Comparison of ENCODE assay signal across 8 mouse cellular contexts in the genomic region with DNA sequence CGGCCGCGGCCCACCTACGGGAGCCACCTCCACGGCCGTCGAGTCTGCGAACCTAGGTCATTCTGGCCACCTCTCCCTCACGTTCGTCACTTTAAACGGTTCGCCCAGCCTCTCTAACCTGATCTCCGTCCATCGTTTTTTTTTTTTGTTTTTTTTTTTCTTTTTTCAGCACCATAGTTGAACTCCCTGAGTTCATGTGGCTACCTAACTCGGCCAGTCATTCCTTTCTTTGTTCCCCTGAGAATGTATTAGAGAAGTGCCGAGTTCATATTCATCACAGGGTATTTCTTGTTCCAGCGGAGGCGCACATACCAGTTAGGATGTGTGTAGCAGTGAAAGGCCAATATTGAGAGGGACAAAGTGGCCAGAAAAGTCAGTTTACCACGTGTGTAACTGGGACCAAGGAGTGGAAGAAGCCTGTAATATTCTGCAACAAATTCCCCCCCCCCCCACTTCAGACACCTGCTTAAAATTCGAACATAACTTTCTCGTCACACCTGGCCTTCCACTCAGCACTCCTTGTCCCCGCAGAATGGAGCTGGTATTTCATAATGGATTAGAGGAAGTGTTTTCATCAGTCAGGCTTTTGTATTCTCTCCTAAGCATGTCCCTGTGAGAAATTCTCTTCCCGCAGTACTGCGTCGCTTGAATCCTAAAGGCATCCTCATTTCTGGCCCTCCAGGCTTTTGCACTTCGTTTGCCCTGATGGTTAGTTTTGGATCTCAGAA. TPM values are rescaled to one million over a fixed set of nuclear protein-coding genes. Genes with fewer than 3 reads are reported as not detected.
A peak's percentile ranks its signal among the peaks of the same experiment; 100 is the strongest.
DNase-seq lines count a peak whose midpoint lies in the region; ATAC-seq and TF ChIP-seq lines count a peak whose summit lies in the region.

No protein-coding gene starts in this region.

- H3K4me3 ChIP-seq in liver, adult 2 months (ENCODE audit: insufficient read depth, low read depth, low read length), result peak overlapping the region; percentile 98
- H3K4me3 ChIP-seq in embryonic facial prominence, embryonic 15.5 days (replicated peaks), result peak overlapping the region; percentile 81
- peak overlapping the region; percentile 89 for H3K4me3 ChIP-seq in limb, embryonic 13.5 days
- peak overlapping the region; percentile 80 for H3K4me3 ChIP-seq in neural tube, embryonic 12.5 days

- no peak for TF ChIP-seq CTCF in liver, adult 2 months (IDR thresholded peaks at IDR 0.05; ENCODE audit: low read depth, low read length)

- peaks cover 20% of the 10 kb centered on the region for H3K4me1 ChIP-seq in liver, adult 2 months (ENCODE audit: control insufficient read depth, insufficient read depth, low read length)
- peaks cover 29% of the 10 kb centered on the region for H3K4me1 ChIP-seq in embryonic facial prominence, embryonic 15.5 days
- H3K4me1 ChIP-seq in limb, embryonic 13.5 days, result peaks cover 30% of the 10 kb centered on the region
- peaks cover 25% of the 10 kb centered on the region for H3K4me1 ChIP-seq in neural tube, embryonic 12.5 days

- ATAC-seq in embryonic facial prominence, embryonic 15.5 days (ENCODE audit: insufficient number of reproducible peaks, low FRiP score, low TSS enrichment, low read depth), result no peak
- peak; percentile 20; the same call in 1 of the 2 replicates for ATAC-seq in limb, embryonic 13.5 days (ENCODE audit: low FRiP score, low read depth)
- no peak for ATAC-seq in neural tube, embryonic 12.5 days (ENCODE audit: low FRiP score, low read depth)

- H3K36me3 ChIP-seq in liver, adult 2 months (ENCODE audit: control insufficient read depth, insufficient read depth, low read length), result peaks cover 15% of the 10 kb centered on the region
- H3K36me3 ChIP-seq in embryonic facial prominence, embryonic 15.5 days, result peaks cover 16% of the 10 kb centered on the region
- peaks cover 20% of the 10 kb centered on the region for H3K36me3 ChIP-seq in limb, embryonic 13.5 days
- H3K36me3 ChIP-seq in neural tube, embryonic 12.5 days, result peaks cover 15% of the 10 kb centered on the region

- H3K4me2 ChIP-seq in embryonic facial prominence, embryonic 15.5 days (replicated peaks), result peak overlapping the region; percentile 54
- peak overlapping the region; percentile 84 for H3K4me2 ChIP-seq in limb, embryonic 13.5 days (replicated peaks)
- H3K4me2 ChIP-seq in neural tube, embryonic 12.5 days (replicated peaks), result peak overlapping the region; percentile 70

- H3K9me3 ChIP-seq in embryonic facial prominence, embryonic 15.5 days (replicated peaks), result no peaks in the 10 kb centered on the region
- no peaks in the 10 kb centered on the region for H3K9me3 ChIP-seq in limb, embryonic 13.5 days
- H3K9me3 ChIP-seq in neural tube, embryonic 12.5 days, result no peaks in the 10 kb centered on the region

- H3K27me3 ChIP-seq in liver, adult 2 months (ENCODE audit: control insufficient read depth, insufficient read depth, low read length), result no peaks in the 10 kb centered on the region
- H3K27me3 ChIP-seq in embryonic facial prominence, embryonic 15.5 days, result no peaks in the 10 kb centered on the region
- H3K27me3 ChIP-seq in limb, embryonic 13.5 days, result no peaks in the 10 kb centered on the region
- H3K27me3 ChIP-seq in neural tube, embryonic 12.5 days (replicated peaks), result no peaks in the 10 kb centered on the region

- TF ChIP-seq POLR2A in liver, adult 2 months (IDR thresholded peaks at IDR 0.05; ENCODE audit: extremely low read depth, insufficient read depth, low read length), result no peak

- peaks cover 12% of the 10 kb centered on the region; the same call in 1 of the 2 replicates for H3K79me2 ChIP-seq in liver, adult 2 months (ENCODE audit: control insufficient read depth, insufficient read depth, low read length)

- DNase-seq in liver, adult 2 months (ENCODE audit: extremely low read depth, low read depth, low spot score), result peak; percentile 37
- no peak for DNase-seq in liver
- DNase-seq in urinary bladder, postnatal 25 days (ENCODE audit: low spot score), result no peak
- DNase-seq in adrenal gland, adult 2 months, result no peak
- no peak for DNase-seq in cerebellum, adult 11 months

- H3K27ac ChIP-seq in liver, adult 2 months (replicated peaks; ENCODE audit: insufficient read depth, low read depth, low read length), result peak overlapping the region; percentile 88
- peak overlapping the region; percentile 93 for H3K27ac ChIP-seq in embryonic facial prominence, embryonic 15.5 days (replicated peaks)
- peak overlapping the region; percentile 86; the same call in 1 of the 2 replicates for H3K27ac ChIP-seq in limb, embryonic 13.5 days
- peak overlapping the region; percentile 70 for H3K27ac ChIP-seq in neural tube, embryonic 12.5 days

- peak overlapping the region; percentile 95 for H3K9ac ChIP-seq in liver, adult 2 months (ENCODE audit: low read depth, low read length)
- peak overlapping the region; percentile 94 for H3K9ac ChIP-seq in embryonic facial prominence, embryonic 15.5 days
- H3K9ac ChIP-seq in limb, embryonic 13.5 days, result peak overlapping the region; percentile 96
- H3K9ac ChIP-seq in neural tube, embryonic 12.5 days, result peak overlapping the region; percentile 93

- 3% methylated on average over 26 of the region's 26 CpGs for WGBS in liver, adult 2 months
- 11% methylated on average over 26 of the region's 26 CpGs for WGBS in embryonic facial prominence, embryonic 15.5 days
- WGBS in limb, embryonic 13.5 days, result 18% methylated on average over 26 of the region's 26 CpGs
- WGBS in neural tube, embryonic 12.5 days, result 20% methylated on average over 26 of the region's 26 CpGs

RNA-seq across cellular contexts. Expression of a gene that starts 0.8 kb away (rescaled TPM):
- total RNA-seq in liver, adult 2 months (2014; rRNA removed), result 79.7 and 82.6 TPM in 2 replicates
- 31.6 and 33.4 TPM in 2 replicates for polyA plus RNA-seq in liver, adult 2 months (2012; rRNA removed)
- polyA plus RNA-seq in embryonic facial prominence, embryonic 15.5 days (2015; fragmentation: Nextera tagmentation; extraction: Ambion mirVana), result 317 and 319 TPM in 2 replicates
- polyA plus RNA-seq in limb, embryonic 13.5 days (2015; fragmentation: Nextera tagmentation; extraction: Ambion mirVana), result 317 and 318 TPM in 2 replicates
- polyA plus RNA-seq in neural tube, embryonic 12.5 days (2016; fragmentation: Nextera tagmentation; extraction: Ambion mirVana), result 423 and 429 TPM in 2 replicates
- 100 to 1,000 TPM; 166 to 207 TPM for total RNA-seq in adrenal gland, adult 2 months (2021)
- 21.2 and 22.1 TPM in 2 replicates for polyA plus RNA-seq in adrenal gland, adult 2 months (2012; rRNA removed)

RNA-seq across cellular contexts. Expression of a gene that starts 13.2 kb away (rescaled TPM):
- 2.9 and 4.4 TPM in 2 replicates for total RNA-seq in liver, adult 2 months (2014; rRNA removed)
- polyA plus RNA-seq in liver, adult 2 months (2012; rRNA removed), result 4.0 and 4.7 TPM in 2 replicates
- polyA plus RNA-seq in embryonic facial prominence, embryonic 15.5 days (2015; fragmentation: Nextera tagmentation; extraction: Ambion mirVana), result 8.2 and 9.6 TPM in 2 replicates
- polyA plus RNA-seq in limb, embryonic 13.5 days (2015; fragmentation: Nextera tagmentation; extraction: Ambion mirVana), result 8.2 and 8.3 TPM in 2 replicates
- 3.8 and 4.2 TPM in 2 replicates for polyA plus RNA-seq in neural tube, embryonic 12.5 days (2016; fragmentation: Nextera tagmentation; extraction: Ambion mirVana)
- 10 to 100 TPM; 10.4 to 12.6 TPM for total RNA-seq in adrenal gland, adult 2 months (2021)
- 7.5 and 7.7 TPM in 2 replicates for polyA plus RNA-seq in adrenal gland, adult 2 months (2012; rRNA removed)

RNA-seq across cellular contexts. Expression of a gene that starts 49.6 kb away (rescaled TPM):
- 0.20 and 0.37 TPM in 2 replicates for total RNA-seq in liver, adult 2 months (2014; rRNA removed)
- polyA plus RNA-seq in liver, adult 2 months (2012; rRNA removed), result 0.87 and 0.89 TPM in 2 replicates
- polyA plus RNA-seq in embryonic facial prominence, embryonic 15.5 days (2015; fragmentation: Nextera tagmentation; extraction: Ambion mirVana), result 4.9 and 5.2 TPM in 2 replicates
- polyA plus RNA-seq in limb, embryonic 13.5 days (2015; fragmentation: Nextera tagmentation; extraction: Ambion mirVana), result 8.1 and 10.4 TPM in 2 replicates
- 9.0 and 10.0 TPM in 2 replicates for polyA plus RNA-seq in neural tube, embryonic 12.5 days (2016; fragmentation: Nextera tagmentation; extraction: Ambion mirVana)
- total RNA-seq in adrenal gland, adult 2 months (2021), result 10 to 100 TPM; 51.5 to 57.1 TPM
- polyA plus RNA-seq in adrenal gland, adult 2 months (2012; rRNA removed), result 96.9 and 101 TPM in 2 replicates

RNA-seq across cellular contexts. Expression of a gene that starts 59.7 kb away (rescaled TPM):
- total RNA-seq in liver, adult 2 months (2014; rRNA removed), result not detected in 2 replicates
- not detected in 2 replicates for polyA plus RNA-seq in liver, adult 2 months (2012; rRNA removed)
- not detected in 2 replicates for polyA plus RNA-seq in embryonic facial prominence, embryonic 15.5 days (2015; fragmentation: Nextera tagmentation; extraction: Ambion mirVana)
- not detected in 2 replicates for polyA plus RNA-seq in limb, embryonic 13.5 days (2015; fragmentation: Nextera tagmentation; extraction: Ambion mirVana)
- polyA plus RNA-seq in neural tube, embryonic 12.5 days (2016; fragmentation: Nextera tagmentation; extraction: Ambion mirVana), result not detected in 2 replicates
- not detected for total RNA-seq in adrenal gland, adult 2 months (2021)
- not detected in 2 replicates for polyA plus RNA-seq in adrenal gland, adult 2 months (2012; rRNA removed)
